Mouse (Mus musculus) midbrain, embryonic 15.5 days (tissue): ENCODE results near the gene Arl15. TPM values are rescaled to one million over a fixed set of nuclear protein-coding genes. Genes with fewer than 3 reads are reported as not detected.

ENCODE experiments used
- ATAC-seq: fragments of 200-750 bp; cut with Nextera tagmentation; replicated peaks from 2 replicates; pipeline ENCODE4 v1.8.0; 2017; ENCODE audit warnings: moderate TSS enrichment
- H3K27ac ChIP-seq: fragments of 300-500 bp; sonication (generic); 2 replicates; pipeline ENCODE4 v1.5.1; 2015; ENCODE audit warnings: mild to moderate bottlenecking, inconsistent platforms
- H3K27me3 ChIP-seq: fragments of 300-500 bp; sonication (generic); replicated peaks from 2 replicates; pipeline ENCODE4 v1.6.1; 2015; ENCODE audit warnings: inconsistent platforms
- H3K36me3 ChIP-seq: fragments of 300-500 bp; sonication (generic); replicated peaks from 2 replicates; pipeline ENCODE4 v1.6.1; 2015; ENCODE audit warnings: inconsistent platforms
- H3K4me1 ChIP-seq: fragments of 300-500 bp; sonication (generic); 2 replicates; pipeline ENCODE4 v1.6.1; 2015; ENCODE audit warnings: inconsistent platforms
- H3K4me2 ChIP-seq: fragments of 300-500 bp; sonication (generic); 2 replicates; pipeline ENCODE4 v1.6.1; 2015; ENCODE audit warnings: inconsistent platforms, mild to moderate bottlenecking, moderate library complexity
- H3K4me3 ChIP-seq: fragments of 300-500 bp; sonication (generic); 2 replicates; pipeline ENCODE4 v1.5.1; 2015; ENCODE audit warnings: mild to moderate bottlenecking, inconsistent platforms
- H3K9ac ChIP-seq: fragments of 300-500 bp; sonication (generic); 2 replicates; pipeline ENCODE4 v1.6.1; 2015; ENCODE audit warnings: mild to moderate bottlenecking, inconsistent platforms
- H3K9me3 ChIP-seq: fragments of 300-500 bp; sonication (generic); 2 replicates; pipeline ENCODE4 v1.6.1; 2016; ENCODE audit warnings: inconsistent platforms
- whole genome bisulfite sequencing: fragments of 180-500 bp; shearing (Covaris S2); methylation state at CpG from one replicate; pipeline ENCODE4 v1.1.7; 2015; ENCODE audit warnings: mixed read lengths; 5-methylcytosine and 5-hydroxymethylcytosine counted together
- polyA plus RNA-seq: library from polyadenylated mRNA; unstranded; fragments of >200 nt; fragmentation: Nextera tagmentation; extraction: Ambion mirVana; gene quantifications from 2 replicates; pipeline ENCODE4 v1.2.1, GENCODE M21; 2015

The Arl15 gene
- polyA plus RNA-seq, 1 experiment from 2014 or later: 18.5 TPM

DNA sequence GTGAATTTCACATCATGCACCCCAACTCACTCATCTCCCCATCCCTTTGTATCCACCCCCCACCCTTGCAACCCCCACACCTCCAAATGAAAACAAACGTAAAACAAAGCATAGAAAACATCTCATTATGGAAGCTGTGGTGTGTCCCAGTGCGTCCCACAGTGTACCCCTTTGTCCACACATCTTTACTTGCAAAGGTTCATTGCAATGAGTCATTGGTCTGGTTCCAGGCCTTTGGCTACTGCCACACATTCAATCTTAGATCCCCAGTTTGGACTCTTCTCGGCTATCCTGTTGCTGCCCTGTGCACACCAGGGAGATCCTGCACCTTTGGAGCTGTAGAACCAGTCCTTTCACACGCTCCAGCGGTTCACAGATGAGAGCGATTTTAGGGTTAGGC is 41.6 kb downstream of the Arl15 start:
- Histone ChIP-seq H3K4me1 (no peaks in the 10 kb centered on the region), H3K27ac (no peak overlapping the region), H3K36me3 (no peaks in the 10 kb centered on the region), H3K4me2 (no peak overlapping the region), H3K9ac (no peak overlapping the region), H3K9me3 (no peaks in the 10 kb centered on the region), H3K4me3 (no peak overlapping the region), H3K27me3 (no peaks in the 10 kb centered on the region)
- WGBS: 91% methylated on average over 6 of the region's 6 CpGs
- no peak for ATAC-seq

DNA sequence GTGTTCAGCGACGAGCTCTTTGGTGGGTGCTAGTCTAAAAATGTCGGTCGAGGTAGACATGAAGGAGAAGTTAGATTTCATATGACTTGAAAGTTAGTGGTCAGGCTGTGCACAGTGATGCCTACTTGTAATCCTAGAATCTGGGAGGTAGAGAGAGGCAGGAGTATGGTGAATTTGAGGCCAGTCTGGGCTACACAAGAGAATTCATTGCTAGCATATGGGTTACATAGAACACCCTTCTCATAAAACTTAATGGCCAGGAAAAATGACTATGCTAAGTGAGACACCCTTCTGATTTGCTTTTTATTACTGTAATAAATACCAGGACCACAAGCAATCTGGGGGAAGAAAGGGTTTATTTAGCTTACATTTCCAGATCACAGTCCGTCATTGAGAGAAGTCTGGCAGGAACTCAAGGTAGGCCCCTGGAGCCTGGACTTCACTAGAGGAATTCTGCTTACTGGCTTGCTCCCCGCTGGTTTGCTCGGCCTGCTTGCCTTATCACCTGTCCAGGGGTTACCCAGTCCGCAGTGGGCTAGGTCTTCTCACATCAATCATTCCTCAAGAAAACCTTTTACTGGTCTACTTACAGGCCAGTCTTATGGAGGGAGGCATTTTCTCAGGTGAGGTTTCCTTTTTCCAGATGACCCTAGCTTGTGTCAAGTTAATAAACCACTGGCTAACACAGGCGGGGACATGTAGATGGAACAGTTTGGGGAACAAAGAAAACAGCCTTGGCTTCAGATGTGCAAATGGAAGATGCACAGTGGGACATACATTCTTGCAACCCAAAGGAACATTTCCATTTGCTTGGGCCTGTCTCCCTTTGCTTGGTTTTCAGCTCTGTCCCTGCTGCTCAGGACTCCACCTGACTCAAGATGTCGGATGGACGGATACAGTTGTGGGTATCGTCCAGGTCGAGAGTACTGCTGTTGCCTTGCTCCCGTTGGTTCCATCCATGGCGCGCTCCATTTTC is 44.6 kb downstream of the Arl15 start:
- WGBS: 96% methylated on average over 16 of the region's 16 CpGs
- H3K27me3 ChIP-seq: no peaks in the 10 kb centered on the region
- no peak overlapping the region for H3K27ac ChIP-seq
- H3K4me1 ChIP-seq: no peaks in the 10 kb centered on the region
- no peaks in the 10 kb centered on the region for H3K9me3 ChIP-seq
- no peak overlapping the region for H3K4me2 ChIP-seq
- ATAC-seq: no peak
- H3K4me3 ChIP-seq: no peak overlapping the region
- no peak overlapping the region for H3K9ac ChIP-seq
- H3K36me3 ChIP-seq: no peaks in the 10 kb centered on the region

DNA sequence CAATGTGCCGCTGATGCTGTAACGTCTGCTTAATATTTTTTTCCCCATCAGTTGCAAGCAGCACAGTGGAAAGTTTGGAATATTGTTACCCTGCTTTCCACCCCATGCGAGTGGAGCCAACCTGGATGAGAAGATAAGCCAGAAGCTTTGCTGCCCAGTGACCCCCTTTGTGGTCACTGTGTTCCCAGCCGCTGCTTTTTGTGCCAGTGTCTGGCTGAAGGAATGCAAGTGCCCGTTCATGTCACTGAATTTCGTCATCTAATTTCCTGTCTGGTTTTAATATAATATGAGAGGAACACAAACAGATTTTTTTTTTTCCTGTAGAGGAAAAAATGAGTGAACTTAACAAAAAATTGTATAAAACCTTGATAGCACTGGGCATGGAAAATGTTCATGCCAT is 46.1 kb downstream of the Arl15 start:
- no peaks in the 10 kb centered on the region for H3K4me1 ChIP-seq
- H3K27ac ChIP-seq: no peak overlapping the region
- H3K9me3 ChIP-seq: no peaks in the 10 kb centered on the region
- 84% methylated on average over 6 of the region's 6 CpGs for WGBS
- H3K4me2 ChIP-seq: no peak overlapping the region
- no peak overlapping the region for H3K4me3 ChIP-seq
- H3K27me3 ChIP-seq: no peaks in the 10 kb centered on the region
- no peaks in the 10 kb centered on the region for H3K36me3 ChIP-seq
- ATAC-seq: no peak
- H3K9ac ChIP-seq: no peak overlapping the region

DNA sequence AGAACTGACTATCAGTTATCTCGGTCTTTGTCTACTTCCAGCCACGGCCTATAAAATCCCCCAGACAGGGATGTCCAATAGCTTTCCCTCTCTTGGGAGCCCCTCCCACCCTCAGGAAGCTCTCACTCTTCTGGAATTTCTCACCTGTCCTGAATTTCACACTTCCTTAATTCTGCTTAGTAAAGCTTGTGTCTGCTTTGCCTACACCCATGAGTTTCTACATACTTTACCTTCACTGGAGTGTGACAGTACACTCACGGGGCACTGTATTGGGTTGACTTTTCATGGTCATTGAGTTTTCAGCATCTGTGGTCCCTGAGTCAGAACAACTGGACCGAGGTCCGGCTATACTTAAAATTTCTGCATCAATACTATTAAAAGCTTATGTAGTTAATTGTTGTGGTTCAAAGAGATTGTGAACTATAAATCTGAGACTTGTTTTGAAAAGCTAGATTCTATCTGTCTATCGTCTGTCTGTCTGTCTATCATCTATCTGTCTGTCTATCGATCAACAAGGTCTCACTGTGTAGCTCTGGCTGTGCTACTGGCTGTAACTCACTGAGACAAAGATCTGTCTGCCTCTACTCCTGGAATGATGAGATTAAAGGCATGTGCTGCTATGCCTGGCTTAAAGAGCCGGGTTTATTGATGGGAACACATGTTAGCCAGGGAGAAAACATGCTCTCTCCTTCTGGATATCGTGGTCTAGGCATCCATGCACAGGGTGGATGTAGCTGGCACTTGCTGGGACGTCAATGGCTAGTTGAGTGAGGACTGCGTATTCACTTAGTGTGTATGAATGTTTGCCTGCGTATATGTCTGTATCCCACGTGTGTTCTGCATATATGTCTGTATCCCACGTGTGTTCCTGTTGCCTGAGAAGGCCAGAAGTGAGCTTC is 48.4 kb downstream of the Arl15 start:
- H3K36me3 ChIP-seq: no peaks in the 10 kb centered on the region
- H3K27ac ChIP-seq: no peak overlapping the region
- ATAC-seq: no peak
- H3K9ac ChIP-seq: no peak overlapping the region
- no peaks in the 10 kb centered on the region for H3K27me3 ChIP-seq
- H3K4me2 ChIP-seq: no peak overlapping the region
- no peaks in the 10 kb centered on the region for H3K9me3 ChIP-seq
- WGBS: 93% methylated on average over 14 of the region's 14 CpGs
- H3K4me3 ChIP-seq: no peak overlapping the region
- H3K4me1 ChIP-seq: no peaks in the 10 kb centered on the region

DNA sequence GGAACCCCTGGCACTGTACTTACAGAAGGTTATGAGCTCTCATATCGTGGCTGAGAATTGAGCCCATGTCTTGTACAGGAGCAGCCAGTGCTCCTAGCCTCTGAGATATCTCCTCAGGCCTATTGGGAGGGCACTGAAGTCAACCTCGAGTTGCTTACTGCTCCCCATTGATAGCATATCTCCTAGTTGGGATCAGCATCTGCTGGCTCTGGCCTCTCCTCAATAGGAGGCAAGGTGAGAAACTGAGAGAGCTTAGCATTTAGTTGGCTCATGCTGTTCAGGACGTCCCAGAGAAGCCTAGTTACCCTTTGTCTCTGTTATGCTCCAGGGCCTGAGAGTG is 49.0 kb downstream of the Arl15 start:
- no peak overlapping the region for H3K4me2 ChIP-seq
- H3K4me1 ChIP-seq: no peaks in the 10 kb centered on the region
- H3K36me3 ChIP-seq: no peaks in the 10 kb centered on the region
- H3K9me3 ChIP-seq: no peaks in the 10 kb centered on the region
- H3K9ac ChIP-seq: no peak overlapping the region
- no peak overlapping the region for H3K4me3 ChIP-seq
- WGBS: 82% methylated on average over 3 of the region's 3 CpGs
- no peaks in the 10 kb centered on the region for H3K27me3 ChIP-seq
- H3K27ac ChIP-seq: no peak overlapping the region
- ATAC-seq: no peak

DNA sequence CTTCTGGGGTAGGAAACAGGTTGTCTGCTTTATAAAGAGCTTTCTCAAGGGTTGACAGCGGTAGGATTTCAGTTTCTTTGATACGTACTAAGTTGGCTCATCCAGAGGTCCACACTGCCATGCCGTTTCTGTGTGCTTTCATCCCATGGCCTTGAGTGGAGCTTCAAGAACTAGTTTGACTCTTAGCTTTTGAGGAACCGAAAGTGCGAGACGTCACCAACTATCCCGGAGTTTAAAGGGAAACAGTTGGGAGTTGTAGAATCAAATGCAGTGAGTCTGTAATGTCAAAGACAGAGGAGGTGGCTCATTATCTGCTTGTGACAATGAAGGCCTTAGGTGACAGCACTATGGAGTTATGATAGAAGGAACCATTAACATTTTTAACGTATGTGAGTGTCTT is 49.6 kb downstream of the Arl15 start:
- Histone ChIP-seq H3K4me2 (no peak overlapping the region), H3K27me3 (no peaks in the 10 kb centered on the region), H3K4me3 (no peak overlapping the region), H3K36me3 (no peaks in the 10 kb centered on the region), H3K4me1 (no peaks in the 10 kb centered on the region), H3K9me3 (no peaks in the 10 kb centered on the region), H3K9ac (no peak overlapping the region), H3K27ac (no peak overlapping the region)
- ATAC-seq: no peak
- 94% methylated on average over 8 of the region's 8 CpGs for WGBS

DNA sequence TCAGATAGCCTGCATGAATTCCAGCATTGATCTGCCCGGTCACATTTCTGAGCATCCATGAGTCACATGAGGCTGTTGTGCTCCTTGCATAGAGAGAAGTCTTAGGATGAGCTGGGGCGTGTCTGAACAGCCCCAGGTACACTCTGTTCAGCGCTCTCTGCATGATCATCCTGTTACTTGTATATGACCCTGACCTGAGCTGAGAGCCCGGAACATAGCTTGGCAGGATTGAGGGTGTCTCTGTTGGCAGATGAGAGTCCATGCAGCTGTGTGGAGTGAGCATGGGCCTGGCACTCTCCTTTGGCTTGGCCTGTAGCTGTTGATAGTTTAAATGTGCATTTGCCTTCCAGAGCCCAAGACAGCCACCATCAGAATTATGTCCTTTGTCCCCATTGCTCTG is 50.4 kb downstream of the Arl15 start:
- no peaks in the 10 kb centered on the region for H3K9me3 ChIP-seq
- H3K9ac ChIP-seq: no peak overlapping the region
- no peaks in the 10 kb centered on the region for H3K4me1 ChIP-seq
- 95% methylated on average over 4 of the region's 4 CpGs for WGBS
- no peaks in the 10 kb centered on the region for H3K27me3 ChIP-seq
- no peak overlapping the region for H3K4me2 ChIP-seq
- H3K27ac ChIP-seq: no peak overlapping the region
- ATAC-seq: no peak
- no peaks in the 10 kb centered on the region for H3K36me3 ChIP-seq
- no peak overlapping the region for H3K4me3 ChIP-seq

DNA sequence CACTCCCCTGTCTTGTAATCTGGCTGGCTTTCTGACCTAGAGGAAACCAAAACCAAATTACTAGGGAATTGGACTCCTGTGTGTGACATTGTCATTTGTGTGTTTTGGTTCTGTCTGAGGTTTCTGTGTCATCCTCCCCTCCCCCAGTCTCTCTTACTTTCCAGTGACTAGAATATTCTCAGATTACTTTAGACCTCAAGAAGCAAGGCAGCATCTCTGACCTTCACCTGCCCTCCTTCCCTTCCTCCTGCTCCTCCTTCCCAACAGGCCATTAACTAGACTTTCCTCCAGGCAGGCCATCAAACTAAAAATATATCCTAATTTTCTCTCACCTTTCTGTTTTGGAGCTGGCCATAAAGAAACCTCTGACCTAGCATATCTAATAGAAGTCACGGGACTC is 50.9 kb downstream of the Arl15 start:
- Histone ChIP-seq H3K36me3 (no peaks in the 10 kb centered on the region), H3K27ac (no peak overlapping the region), H3K4me1 (no peaks in the 10 kb centered on the region), H3K4me2 (no peak overlapping the region), H3K27me3 (no peaks in the 10 kb centered on the region), H3K4me3 (no peak overlapping the region), H3K9me3 (no peaks in the 10 kb centered on the region), H3K9ac (no peak overlapping the region)
- WGBS: 68% methylated on average over 1 of the region's 1 CpGs
- ATAC-seq: no peak

DNA sequence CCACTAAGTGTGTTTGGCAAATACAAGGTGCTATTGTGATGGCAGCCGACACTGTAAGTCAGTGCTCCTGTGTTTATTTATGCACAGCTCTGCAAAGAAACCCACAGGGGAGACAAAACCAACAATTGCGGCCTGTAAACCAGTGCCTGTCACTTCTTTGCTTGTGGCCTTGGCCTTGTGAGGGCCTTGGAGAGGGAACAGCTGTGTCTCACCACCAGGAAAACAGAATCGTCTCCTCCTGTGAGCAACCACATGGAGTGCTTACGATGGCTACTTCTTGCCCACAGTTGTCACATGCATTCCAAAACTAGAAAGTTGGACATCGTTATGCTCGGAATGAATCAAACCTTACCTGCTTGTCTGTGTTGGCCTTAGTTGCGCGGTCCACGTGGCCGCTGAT is 52.1 kb downstream of the Arl15 start:
- no peaks in the 10 kb centered on the region for H3K9me3 ChIP-seq
- H3K27me3 ChIP-seq: no peaks in the 10 kb centered on the region
- H3K4me2 ChIP-seq: no peak overlapping the region
- H3K36me3 ChIP-seq: no peaks in the 10 kb centered on the region
- 69% methylated on average over 10 of the region's 10 CpGs for WGBS
- H3K4me1 ChIP-seq: no peaks in the 10 kb centered on the region
- no peak overlapping the region for H3K4me3 ChIP-seq
- ATAC-seq: no peak
- no peak overlapping the region for H3K27ac ChIP-seq
- no peak overlapping the region for H3K9ac ChIP-seq

DNA sequence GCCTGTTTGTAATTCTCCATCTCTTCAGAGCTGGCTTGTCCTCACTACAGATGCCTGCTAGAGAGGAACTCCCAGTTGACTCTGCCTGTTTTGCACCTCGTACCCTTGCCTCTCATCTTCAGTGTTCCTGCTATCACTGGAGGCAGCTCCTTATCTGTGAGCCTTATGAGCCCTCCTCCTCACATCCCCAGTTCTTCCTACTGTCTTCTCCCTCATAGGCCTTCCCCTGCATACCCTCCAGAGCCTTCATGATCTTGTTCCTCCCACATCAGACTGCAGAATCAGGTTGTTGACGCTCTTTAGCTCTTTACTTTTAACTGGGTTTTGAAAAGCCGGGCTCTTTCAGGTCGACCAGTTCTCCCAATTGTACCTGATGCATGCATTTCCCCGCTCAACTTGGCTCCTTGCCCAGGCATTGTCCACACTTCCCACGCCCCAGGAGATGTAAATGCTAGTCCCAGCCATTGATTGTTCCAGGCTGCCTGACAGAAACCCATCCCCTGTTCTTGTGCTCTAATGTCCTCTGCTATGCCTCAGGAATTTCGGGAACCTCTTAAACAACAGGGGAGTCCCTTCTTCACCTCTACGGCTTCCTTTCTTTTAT is 56.2 kb downstream of the Arl15 start:
- no peak for ATAC-seq
- Histone ChIP-seq H3K27ac (no peak overlapping the region), H3K4me2 (no peak overlapping the region), H3K4me1 (no peaks in the 10 kb centered on the region), H3K36me3 (no peaks in the 10 kb centered on the region), H3K9ac (no peak overlapping the region), H3K9me3 (no peaks in the 10 kb centered on the region), H3K4me3 (no peak overlapping the region), H3K27me3 (no peaks in the 10 kb centered on the region)
- WGBS: 73% methylated on average over 8 of the region's 8 CpGs

DNA sequence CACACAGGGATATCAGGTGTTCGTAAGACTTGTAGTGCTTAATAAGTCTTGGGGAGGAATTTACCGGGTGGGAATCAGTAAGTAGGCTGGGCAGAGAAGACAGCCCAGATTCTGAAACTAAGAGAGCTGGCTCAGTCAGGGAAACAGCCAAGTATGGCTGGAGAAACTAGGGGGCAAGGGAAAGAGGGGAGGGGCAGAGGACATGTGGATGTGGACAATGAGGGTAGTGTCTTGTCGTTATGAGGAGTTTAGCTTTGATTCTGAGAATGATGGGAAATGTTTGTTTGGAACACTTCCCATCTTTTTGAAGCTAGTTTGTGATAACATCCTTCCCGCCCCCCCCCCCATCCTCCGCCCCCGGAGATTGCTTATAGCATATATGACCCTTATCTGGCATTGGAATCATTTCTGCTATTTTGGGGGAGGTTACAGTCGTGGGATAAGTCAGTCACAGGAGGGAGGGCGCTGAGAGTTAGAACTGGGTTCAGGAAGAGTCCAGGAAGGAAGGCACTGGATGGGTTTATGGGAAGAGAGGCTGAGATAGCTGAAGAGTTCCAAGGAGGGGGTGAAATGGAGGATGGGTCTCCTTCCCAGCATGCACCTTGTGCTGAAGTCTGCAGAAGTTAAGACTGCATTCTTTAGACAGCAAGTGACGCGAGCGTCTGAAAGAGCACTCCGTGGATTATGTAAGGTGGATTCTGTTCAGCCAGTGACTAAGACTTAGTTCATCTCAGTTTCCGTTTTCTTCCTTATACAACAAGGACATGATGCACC is 57.5 kb downstream of the Arl15 start:
- no peak overlapping the region for H3K4me3 ChIP-seq
- no peak overlapping the region for H3K27ac ChIP-seq
- no peaks in the 10 kb centered on the region for H3K36me3 ChIP-seq
- no peaks in the 10 kb centered on the region for H3K4me1 ChIP-seq
- no peaks in the 10 kb centered on the region for H3K9me3 ChIP-seq
- H3K4me2 ChIP-seq: no peak overlapping the region
- H3K9ac ChIP-seq: no peak overlapping the region
- 90% methylated on average over 13 of the region's 13 CpGs for WGBS
- ATAC-seq: no peak
- no peaks in the 10 kb centered on the region for H3K27me3 ChIP-seq

DNA sequence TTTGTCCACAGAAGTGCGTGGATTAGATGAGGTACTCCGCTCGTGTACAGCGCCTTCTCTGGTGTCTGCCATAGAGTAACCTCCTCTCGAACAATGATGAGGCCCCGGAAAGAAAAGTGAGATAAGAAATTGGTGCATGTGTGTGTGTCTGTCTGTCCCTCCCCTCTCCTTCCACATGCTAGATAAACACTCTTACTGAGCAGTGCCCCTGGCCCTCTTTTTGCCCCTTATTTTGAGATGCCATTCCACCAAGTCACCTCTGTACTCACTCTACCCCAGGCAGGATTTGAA is 58.0 kb downstream of the Arl15 start:
- WGBS: 95% methylated on average over 6 of the region's 6 CpGs
- no peaks in the 10 kb centered on the region for H3K36me3 ChIP-seq
- ATAC-seq: no peak
- H3K4me1 ChIP-seq: no peaks in the 10 kb centered on the region
- no peaks in the 10 kb centered on the region for H3K27me3 ChIP-seq
- no peaks in the 10 kb centered on the region for H3K9me3 ChIP-seq
- no peak overlapping the region for H3K27ac ChIP-seq
- no peak overlapping the region for H3K4me2 ChIP-seq
- H3K9ac ChIP-seq: no peak overlapping the region
- H3K4me3 ChIP-seq: no peak overlapping the region
